ENCODE assay signal across 7 mouse cellular contexts in the genomic region with DNA sequence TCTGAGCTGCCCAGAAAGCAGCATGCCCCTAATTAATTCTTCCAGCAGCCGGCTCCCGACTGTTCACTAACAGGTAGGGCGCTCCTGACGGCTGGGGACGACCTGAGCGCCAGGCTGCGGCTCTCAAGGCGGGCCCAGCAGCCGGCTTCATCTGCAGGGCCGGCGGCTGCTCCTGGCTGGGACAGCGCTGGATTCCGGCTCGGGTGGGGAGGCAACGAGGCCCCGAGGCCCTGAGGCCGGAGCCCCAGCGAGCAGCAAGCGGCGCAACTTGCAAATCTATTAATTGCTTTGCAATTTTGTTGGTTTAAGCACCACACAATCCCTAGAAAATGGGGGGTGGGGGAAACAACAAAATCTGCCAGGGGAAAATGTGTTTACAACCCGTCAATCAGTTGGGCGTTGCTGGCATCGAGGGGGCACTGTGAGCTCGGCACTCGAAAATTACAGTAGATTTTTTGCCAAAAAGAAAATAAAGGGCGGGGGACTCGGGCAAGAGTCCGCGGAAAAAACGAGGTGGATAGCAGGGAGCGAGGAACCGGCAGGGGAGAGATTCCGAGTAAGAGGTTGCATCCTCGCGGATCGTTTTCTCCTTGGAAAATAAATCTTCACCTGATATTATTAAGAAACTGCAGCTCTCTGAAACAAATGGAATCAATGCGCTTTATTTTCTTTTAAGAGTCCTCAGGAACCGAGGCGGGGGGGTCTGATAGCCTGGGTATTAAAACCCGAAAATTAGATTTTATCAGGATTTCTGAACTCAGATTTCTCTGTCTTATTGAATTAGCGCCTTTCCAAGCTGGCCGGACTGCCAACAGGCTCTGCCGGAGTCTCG. TPM values are rescaled to one million over a fixed set of nuclear protein-coding genes. Genes with fewer than 3 reads are reported as not detected.
A peak's percentile ranks its signal among the peaks of the same experiment; 100 is the strongest.
DNase-seq lines count a peak whose midpoint lies in the region; ATAC-seq and TF ChIP-seq lines count a peak whose summit lies in the region.

No protein-coding gene starts in this region.

- no peak for TF ChIP-seq CTCF in lung, adult 2 months (IDR thresholded peaks at IDR 0.05; ENCODE audit: insufficient read depth, low read length)

- peaks cover 34% of the 10 kb centered on the region for H3K4me1 ChIP-seq in lung, embryonic 15.5 days
- no peaks in the 10 kb centered on the region; the same call in 1 of the 2 replicates for H3K4me1 ChIP-seq in lung, adult 2 months (ENCODE audit: control insufficient read depth, insufficient read depth, low read length)
- H3K4me1 ChIP-seq in embryonic facial prominence, embryonic 12.5 days = peaks cover 24% of the 10 kb centered on the region

- under 1% methylated on average over 44 of the region's 44 CpGs for WGBS in lung, embryonic 15.5 days
- 12% methylated on average over 44 of the region's 44 CpGs for WGBS in lung, adult 2 months
- under 1% methylated on average over 44 of the region's 44 CpGs for WGBS in embryonic facial prominence, embryonic 12.5 days

- no peak for TF ChIP-seq POLR2A in lung, adult 2 months (IDR thresholded peaks at IDR 0.05; ENCODE audit: borderline replicate concordance, extremely low read depth, low read depth, low read length)
- TF ChIP-seq POLR2A in myocyte (IDR thresholded peaks at IDR 0.05; ENCODE audit: insufficient read length, low read depth) = no peak

- no peaks in the 10 kb centered on the region for H3K9me3 ChIP-seq in lung, embryonic 15.5 days
- no peaks in the 10 kb centered on the region for H3K9me3 ChIP-seq in embryonic facial prominence, embryonic 12.5 days

- ATAC-seq in lung, embryonic 15.5 days (ENCODE audit: borderline replicate concordance, extremely low read depth, low FRiP score, low TSS enrichment) = no peak
- ATAC-seq in embryonic facial prominence, embryonic 12.5 days (ENCODE audit: insufficient number of reproducible peaks, insufficient read depth, low FRiP score, low TSS enrichment) = no peak

- no peaks in the 10 kb centered on the region for H3K36me3 ChIP-seq in lung, embryonic 15.5 days
- no peaks in the 10 kb centered on the region for H3K36me3 ChIP-seq in embryonic facial prominence, embryonic 12.5 days
- H3K36me3 ChIP-seq in myocyte (ENCODE audit: control insufficient read depth, insufficient read depth) = no peaks in the 10 kb centered on the region

- peaks cover 92% of the 10 kb centered on the region for H3K27me3 ChIP-seq in lung, embryonic 15.5 days
- H3K27me3 ChIP-seq in embryonic facial prominence, embryonic 12.5 days = peaks cover 92% of the 10 kb centered on the region
- H3K27me3 ChIP-seq in myocyte (ENCODE audit: control insufficient read depth, insufficient read depth, insufficient read length) = peaks cover 41% of the 10 kb centered on the region

- no peak overlapping the region for H3K9ac ChIP-seq in lung, embryonic 15.5 days
- H3K9ac ChIP-seq in embryonic facial prominence, embryonic 12.5 days = no peak overlapping the region

- H3K27ac ChIP-seq in lung, embryonic 15.5 days = no peak overlapping the region
- no peak overlapping the region for H3K27ac ChIP-seq in embryonic facial prominence, embryonic 12.5 days

- H3K4me3 ChIP-seq in lung, embryonic 15.5 days = peak overlapping the region; percentile 63
- no peak overlapping the region for H3K4me3 ChIP-seq in lung, adult 2 months (replicated peaks; ENCODE audit: extremely low read depth, low read depth, low read length)
- H3K4me3 ChIP-seq in embryonic facial prominence, embryonic 12.5 days = peak overlapping the region; percentile 60
- H3K4me3 ChIP-seq in myocyte = peak overlapping the region; percentile 41

- no peaks in the 10 kb centered on the region for H3K79me2 ChIP-seq in myocyte (ENCODE audit: control insufficient read depth, insufficient read depth)

- H3ac ChIP-seq in myocyte (ENCODE audit: control insufficient read depth, insufficient read length) = no peak overlapping the region

- no peak for DNase-seq in lung, adult 2 months
- peak; percentile 15 for DNase-seq in induced T-regulatory cell, adult 2 months (ENCODE audit: low read depth)
- DNase-seq in urinary bladder, postnatal 4 days (ENCODE audit: low spot score in 2 of 2) = no peak
- no peak for DNase-seq in thymus, postnatal 0 days (ENCODE audit: low spot score)

- peak overlapping the region; percentile 99 for H3K4me2 ChIP-seq in lung, embryonic 15.5 days
- peak overlapping the region; percentile 98 for H3K4me2 ChIP-seq in embryonic facial prominence, embryonic 12.5 days (replicated peaks)
- H3K4me2 ChIP-seq in myocyte (ENCODE audit: low read depth) = peak overlapping the region; percentile 97

TF ChIP-seq in myocyte, 11 proteins besides CTCF, POLR2A, EP300 and RAD21:
- no peak for TF ChIP-seq USF1 (IDR thresholded peaks at IDR 0.05; ENCODE audit: low read depth)
- no peak for TF ChIP-seq TCF3 (IDR thresholded peaks at IDR 0.05; ENCODE audit: insufficient read length, low read depth)
- TF ChIP-seq REST (IDR thresholded peaks at IDR 0.05; ENCODE audit: insufficient read depth, insufficient read length) = no peak
- no peak for TF ChIP-seq E2F4 (IDR thresholded peaks at IDR 0.05; ENCODE audit: insufficient read depth)
- TF ChIP-seq POLR2AphosphoS2 (IDR thresholded peaks at IDR 0.05; ENCODE audit: insufficient read length, low read depth) = no peak
- no peak for TF ChIP-seq SRF (IDR thresholded peaks at IDR 0.05; ENCODE audit: control insufficient read depth, insufficient read length, low read depth)
- TF ChIP-seq MYOD1 (IDR thresholded peaks at IDR 0.05; ENCODE audit: control insufficient read depth in 1 of 3, insufficient read length in 2 of 3, low read depth in 2 of 3) = no peak
- TF ChIP-seq MAX (IDR thresholded peaks at IDR 0.05; ENCODE audit: low read depth) = no peak
- no peak for TF ChIP-seq TCF12 (IDR thresholded peaks at IDR 0.05; ENCODE audit: insufficient read depth, poor library complexity, severe bottlenecking)

RNA-seq across cellular contexts. Expression of gene Ntng2, which starts 2.3 kb away (rescaled TPM):
- polyA plus RNA-seq in lung, embryonic 15.5 days (2015; fragmentation: Nextera tagmentation; extraction: Ambion mirVana) = 0.46 and 0.69 TPM in 2 replicates
- 44.7 and 51.7 TPM in 2 replicates for polyA plus RNA-seq in lung, adult 2 months (2012; rRNA removed)
- polyA plus RNA-seq in embryonic facial prominence, embryonic 12.5 days (2016; fragmentation: Nextera tagmentation; extraction: Ambion mirVana) = 1.1 and 1.2 TPM in 2 replicates
- polyA plus RNA-seq in myocyte (2012; fragmentation: generic; extraction: Trizol) = 1.5 TPM
- polyA plus RNA-seq in thymus, postnatal 0 days (2015; fragmentation: Nextera tagmentation; extraction: Ambion mirVana) = 0.18 and 0.28 TPM in 2 replicates

Comparison
In these comparisons a context has a peak if more than half of its experiments do, and no peak if none do; other contexts are left out.
1. RNA of gene Ntng2, which starts 2.3 kb away (polyA plus RNA-seq): 44.7 to 51.7 TPM in lung, adult 2 months; 1.5 TPM in myocyte (single experiment), 1.1 to 1.2 TPM in embryonic facial prominence, embryonic 12.5 days, 0.46 to 0.69 TPM in lung, embryonic 15.5 days and 0.18 to 0.28 TPM in thymus, postnatal 0 days; every median in the first group is over 10 times any median in the second.
2. Peak in every context shown above with its lines, with median percentiles within 50 percentile points of each other: H3K4me2 ChIP-seq.